Mouse (Mus musculus) gastrocnemius, adult 2 months (tissue): ENCODE data around the gene Zfp592. TPM values are rescaled to one million over a fixed set of nuclear protein-coding genes. Genes with fewer than 3 reads are reported as not detected.

Source experiments
- DNase-seq: peaks from one replicate; pipeline ENCODE4 v3.0.0; 2022
- H3K27ac ChIP-seq: fragments of 200-600 bp; 2 replicates; pipeline ENCODE4 v1.8.1; 2022; ENCODE audit warnings: mild to moderate bottlenecking
- H3K4me3 ChIP-seq: fragments of 200-600 bp; 2 replicates; pipeline ENCODE4 v1.8.1; 2022; ENCODE audit warnings: mild to moderate bottlenecking, moderate library complexity
- CTCF ChIP-seq: fragments of 200-600 bp; IDR thresholded peaks from 2 replicates; pipeline ENCODE4 v1.8.1; 2022; ENCODE audit warnings: antibody characterized with exemption, mild to moderate bottlenecking, moderate library complexity
- intact Hi-C: fragments of 180-260 bp; cut with DNase I; formaldehyde crosslinking; loops from one replicate; pipeline ENCODE4 v1.15.1; 2025
- total RNA-seq, 2 experiments: library from RNA; stranded (reverse); gene quantifications; 2 replicates each; pipeline ENCODE4 v1.2.3; 2021

The Zfp592 gene
- total RNA-seq, 2 experiments from 2014 or later, result 11.6 to 20.1 TPM

GRCm38 (mm10) chr7:80980566-80980965 lies 12.9 kb upstream of the Zfp592 start:
- intact Hi-C loops, result no loop called here
- TF ChIP-seq CTCF, result no peak
- no peak for DNase-seq
- no peak overlapping the region for H3K27ac ChIP-seq
- no peak overlapping the region for H3K4me3 ChIP-seq

GRCm38 (mm10) chr7:80986458-80987187 lies 6.9 kb upstream of the Zfp592 start:
- no peak for DNase-seq
- no peak overlapping the region for H3K27ac ChIP-seq
- intact Hi-C loops, result loop anchor here (5.0 kb wide), 1 partner anchor 39 kb away; the partner anchor contains the start of gene Sec11a
- TF ChIP-seq CTCF, result no peak
- no peak overlapping the region for H3K4me3 ChIP-seq

- no peak overlapping the region for H3K4me3 ChIP-seq
- intact Hi-C loops, result loop anchor here (5.0 kb wide), 1 partner anchor 41 kb away; the partner anchor contains the start of gene Sec11a
- DNase-seq, result no peak
- TF ChIP-seq CTCF, result no peak
- H3K27ac ChIP-seq, result no peak overlapping the region
Observed at GRCm38 (mm10) chr7:80987805-80988625, 5.5 kb upstream of the Zfp592 start.

- no peak overlapping the region for H3K4me3 ChIP-seq
- no peak overlapping the region for H3K27ac ChIP-seq
- intact Hi-C loops, result loop anchor here (5.0 kb wide), 1 partner anchor 67 kb away; the partner anchor contains the start of gene Alpk3
- no peak for TF ChIP-seq CTCF
- no peak for DNase-seq
Observed at GRCm38 (mm10) chr7:80990276-80990675, 3.2 kb upstream of the Zfp592 start.

- Histone ChIP-seq H3K27ac (peak overlapping the region; percentile 97), H3K4me3 (peak overlapping the region; percentile 97)
- TF ChIP-seq CTCF, result no peak
- DNase-seq, result no peak
- intact Hi-C loops, result loop anchor here (5.0 kb wide), 1 partner anchor 66 kb away; the partner anchor contains the start of gene Alpk3
Observed at GRCm38 (mm10) chr7:80991589-80991988, 1.9 kb upstream of the Zfp592 start.

- Histone ChIP-seq H3K27ac (peak overlapping the region; percentile 97), H3K4me3 (peak overlapping the region; percentile 97)
- intact Hi-C loops, result loop anchor here (2.0 to 5.0 kb wide), 2 partner anchors 65 to 91 kb away; partner anchors contain the start of genes Alpk3 and Wdr73
- TF ChIP-seq CTCF, result no peak
- no peak for DNase-seq
Observed at GRCm38 (mm10) chr7:80992063-80992462, 1.4 kb upstream of the Zfp592 start.

GRCm38 (mm10) chr7:80992631-80992979 lies 876 bp upstream of the Zfp592 start:
- peak overlapping the region; percentile 97 for H3K27ac ChIP-seq
- intact Hi-C loops, result loop anchor here (2.0 to 5.0 kb wide), 2 partner anchors 65 to 92 kb away; partner anchors contain the start of genes Alpk3 and Wdr73
- peak; percentile 55 for DNase-seq
- TF ChIP-seq CTCF, result no peak
- peak overlapping the region; percentile 97 for H3K4me3 ChIP-seq

- intact Hi-C loops, result loop anchor here (2.0 to 5.0 kb wide), 2 partner anchors 63 to 93 kb away; partner anchors contain the start of genes Alpk3 and Wdr73
- peak; percentile 62 for TF ChIP-seq CTCF
- Histone ChIP-seq H3K27ac (peak overlapping the region; percentile 97), H3K4me3 (peak overlapping the region; percentile 97)
- no peak for DNase-seq
Observed at GRCm38 (mm10) chr7:80993834-80994662, 567 bp downstream of the Zfp592 start.

GRCm38 (mm10) chr7:80994663-80995005 lies 1.2 kb downstream of the Zfp592 start:
- peak overlapping the region; percentile 97 for H3K4me3 ChIP-seq
- no peak for DNase-seq
- intact Hi-C loops, result loop anchor here (5.0 kb wide), 1 partner anchor 63 kb away; the partner anchor contains the start of gene Alpk3
- peak overlapping the region; percentile 97 for H3K27ac ChIP-seq
- TF ChIP-seq CTCF, result no peak

- Histone ChIP-seq H3K27ac (peak overlapping the region; percentile 97), H3K4me3 (peak overlapping the region; percentile 97)
- intact Hi-C loops, result no loop called here
- no peak for TF ChIP-seq CTCF
- no peak for DNase-seq
Observed at GRCm38 (mm10) chr7:80995266-80996146, 2.0 kb downstream of the Zfp592 start.

- peak overlapping the region; percentile 66 for H3K27ac ChIP-seq
- peak; percentile 42 for DNase-seq
- intact Hi-C loops, result no loop called here
- H3K4me3 ChIP-seq, result peak overlapping the region; percentile 30
- no peak for TF ChIP-seq CTCF
Observed at GRCm38 (mm10) chr7:80997776-80998175, 4.3 kb downstream of the Zfp592 start.
